Mouse (Mus musculus) urinary bladder, adult 18-20 months (tissue): ENCODE results near the gene Kctd19.
A peak's percentile ranks its signal among the peaks of the same experiment; 100 is the strongest.

ENCODE experiments used
- DNase-seq, 2 experiments: peaks; one replicate each; pipeline ENCODE4 v3.0.0; 2022; ENCODE audit warnings: low spot score in 2 of 2, mixed read lengths in 2 of 2

The Kctd19 gene

DNA sequence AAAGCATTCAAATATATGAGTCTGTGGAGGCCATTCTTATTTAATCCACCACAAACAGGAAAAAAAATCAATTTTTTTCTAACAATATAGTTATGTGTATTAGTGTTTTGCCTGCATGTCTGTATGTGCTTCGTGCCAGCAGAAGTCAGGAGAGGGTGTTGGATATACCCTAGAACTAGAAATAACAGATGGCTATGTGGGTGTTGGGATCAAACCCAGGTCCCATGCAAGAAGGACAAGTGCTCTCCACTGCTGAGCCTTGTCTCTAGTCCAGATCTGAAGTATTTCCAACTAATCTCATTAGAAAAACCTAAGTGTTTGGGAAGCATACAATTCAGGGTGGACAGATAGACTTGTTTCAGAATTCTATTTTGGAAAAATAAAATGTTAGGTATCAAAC, 8.7 kb upstream of the Kctd19 start:
- DNase-seq: no peak

DNA sequence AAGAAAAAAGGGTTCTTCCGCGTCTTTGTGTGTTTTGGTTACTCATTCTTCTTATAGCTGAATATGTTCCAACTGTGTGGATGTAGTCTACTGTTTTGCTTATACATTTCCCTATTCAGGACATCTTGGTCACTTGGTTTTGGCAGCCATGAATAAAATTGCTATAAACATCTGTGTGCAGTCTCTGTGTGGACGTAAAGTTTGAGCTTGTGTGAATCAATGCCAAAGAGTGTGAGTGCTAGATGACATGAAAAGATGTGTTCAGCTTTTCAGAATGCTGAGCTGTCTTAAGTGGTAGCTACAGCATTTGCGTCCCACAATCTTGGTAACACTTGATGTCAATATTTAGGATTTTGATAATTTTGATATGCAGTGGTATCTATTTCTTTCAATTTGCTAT, 6.5 kb upstream of the Kctd19 start:
- no peak for DNase-seq

DNA sequence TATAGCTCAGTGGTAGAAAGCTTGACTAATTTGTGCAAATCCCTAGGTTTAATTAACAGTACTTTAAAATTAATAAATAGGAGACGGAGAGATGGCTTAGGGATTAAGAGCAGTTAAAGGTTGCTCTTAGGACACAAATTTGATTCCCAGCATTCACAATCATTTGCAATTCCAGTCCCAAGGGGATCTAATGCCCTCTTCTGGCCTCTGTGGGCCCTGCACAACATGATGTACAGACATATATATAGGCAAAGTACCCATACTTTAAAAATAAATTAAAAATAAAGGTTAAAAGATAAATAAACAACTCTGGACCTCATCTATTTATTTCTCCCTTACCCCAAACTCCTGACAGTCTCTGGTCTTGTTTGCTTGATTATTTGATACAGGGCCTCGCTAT, 5.7 kb upstream of the Kctd19 start:
- DNase-seq: no peak

DNA sequence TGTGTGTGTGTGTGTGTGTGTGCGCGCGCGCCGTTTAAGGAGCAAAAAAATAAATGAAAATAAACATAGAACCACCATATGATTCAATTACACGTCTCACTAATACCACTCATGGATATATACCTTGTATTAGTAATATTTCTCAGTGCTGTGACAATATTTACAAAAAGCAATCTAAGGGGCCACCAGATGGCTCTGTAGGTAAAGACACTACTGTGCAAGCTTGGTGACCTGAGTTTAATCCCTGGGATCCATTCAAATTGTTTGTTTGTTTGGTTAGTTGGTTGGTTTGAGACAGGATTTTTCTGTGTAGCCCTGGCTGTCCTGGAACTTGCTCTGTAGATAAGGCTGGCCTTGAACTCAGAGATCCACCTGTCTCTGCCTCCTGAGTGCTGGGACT, 3.4 kb downstream of the Kctd19 start:
- DNase-seq: no peak

DNA sequence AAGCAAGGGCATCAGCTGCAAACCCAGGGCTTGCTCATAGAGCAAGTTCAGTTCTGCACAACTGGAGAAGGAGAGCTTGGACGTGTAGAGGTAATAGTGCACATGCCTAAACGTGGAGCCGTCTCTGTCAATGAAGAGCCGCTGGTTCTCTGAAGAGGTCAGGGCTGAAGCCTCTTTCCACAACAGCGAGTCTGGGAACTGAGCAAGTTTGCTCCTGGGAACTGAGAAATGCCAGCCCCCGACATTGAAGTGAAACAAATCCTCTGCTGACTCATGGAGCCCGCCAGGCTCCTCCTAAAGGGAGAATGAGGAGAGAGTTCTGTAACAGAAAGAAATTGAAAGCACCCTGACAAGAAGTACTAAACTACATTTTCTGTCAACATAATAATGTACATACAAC, 5.0 kb downstream of the Kctd19 start:
- no peak for DNase-seq

DNA sequence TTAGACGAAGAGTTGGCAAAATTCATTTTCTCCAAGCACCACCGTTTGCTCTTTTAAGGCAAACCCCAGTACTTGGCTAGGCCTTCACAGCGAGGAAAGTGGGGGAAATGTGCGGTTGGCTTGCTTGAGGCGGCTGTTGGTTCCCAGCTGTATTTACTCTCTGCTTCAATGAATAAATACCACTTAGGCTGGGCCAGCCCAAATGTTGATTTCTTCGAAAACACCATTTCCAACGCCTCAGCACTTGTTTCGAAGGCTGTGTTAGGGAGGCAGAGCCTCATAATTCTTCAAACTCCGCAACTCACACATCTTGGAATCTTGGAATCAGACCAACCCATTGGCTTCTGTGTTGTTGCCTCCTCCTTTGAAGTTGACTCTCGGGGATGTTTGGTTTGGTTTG, 6.9 kb downstream of the Kctd19 start:
- DNase-seq: no peak

DNA sequence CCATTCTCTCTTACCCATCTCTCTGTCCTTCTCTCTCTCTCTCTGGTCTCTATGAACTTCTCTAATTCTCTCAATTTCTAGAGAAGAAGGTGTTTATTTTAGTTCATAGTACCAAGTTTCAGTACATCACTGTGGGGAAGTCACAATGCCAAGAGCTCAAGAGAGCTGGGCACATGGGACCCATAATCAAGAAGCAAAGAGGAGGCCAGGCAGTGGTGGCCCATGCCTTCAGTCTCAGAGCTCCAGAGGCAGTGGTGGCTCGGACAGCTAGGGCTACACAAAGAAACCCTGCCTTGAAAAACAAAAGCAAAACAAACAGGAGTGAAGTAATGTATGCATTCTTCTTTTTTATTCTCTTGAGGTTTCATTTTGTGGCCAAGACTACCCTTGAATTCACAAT, 8.8 kb downstream of the Kctd19 start:
- DNase-seq: no peak

DNA sequence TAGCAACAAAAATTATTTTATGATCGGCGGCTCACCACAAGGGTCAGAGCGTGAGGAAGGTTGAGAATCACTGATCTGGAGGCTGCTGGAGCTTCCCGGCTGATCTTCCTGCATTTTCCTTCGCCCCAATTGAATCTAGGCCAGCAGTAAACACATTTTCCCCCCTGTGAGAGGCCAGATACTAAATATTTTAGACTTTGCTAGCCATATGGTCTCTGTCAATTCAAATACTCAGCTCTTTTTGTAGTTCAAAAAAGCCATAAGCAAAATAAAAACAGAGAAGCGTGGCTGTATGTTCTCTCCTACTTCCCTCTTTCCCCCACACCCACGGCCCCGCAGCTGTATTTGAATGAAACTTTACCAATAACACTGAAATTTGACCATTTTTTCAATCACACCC, 9.8 kb downstream of the Kctd19 start:
- no peak for DNase-seq

DNA sequence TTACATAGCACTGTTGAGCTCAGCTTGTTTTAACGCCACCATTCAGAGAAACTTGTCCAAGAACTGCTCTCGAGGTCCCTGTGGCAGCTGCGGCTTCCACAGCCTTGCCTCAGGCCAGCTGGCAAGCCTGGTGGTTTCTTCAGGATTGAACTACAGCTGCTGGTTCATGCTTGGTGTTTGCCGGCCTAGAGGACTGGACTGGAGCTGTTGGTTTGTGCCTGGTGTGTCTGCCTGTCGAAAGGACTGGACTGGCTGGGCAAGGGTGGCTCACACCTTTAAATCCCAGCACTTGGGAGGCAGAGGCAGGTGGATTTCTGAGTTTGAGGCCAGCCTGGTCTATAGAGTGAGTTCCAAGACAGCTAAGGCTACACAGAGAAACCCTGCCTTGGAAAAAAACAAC, 13.3 kb downstream of the Kctd19 start:
- DNase-seq: no peak

DNA sequence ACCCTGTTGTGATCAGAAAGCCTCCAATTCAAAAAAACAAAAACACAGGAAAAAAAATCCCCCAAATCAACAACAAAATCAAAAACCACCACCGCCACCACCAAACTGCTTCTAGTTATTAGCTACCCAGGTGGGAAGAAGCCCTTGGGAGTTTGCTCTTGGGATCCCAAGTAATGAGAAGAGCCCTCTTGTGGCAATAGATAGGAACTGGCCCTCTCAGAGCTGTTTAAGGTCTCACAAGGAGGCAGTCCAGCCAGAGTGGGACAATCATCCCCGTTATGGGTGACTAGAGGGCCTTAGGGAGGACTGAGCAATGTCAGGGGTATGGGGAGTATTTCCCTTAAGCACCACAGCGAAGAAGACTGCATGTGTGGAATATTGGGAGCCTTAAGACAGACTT, 15.6 kb downstream of the Kctd19 start:
- DNase-seq: no peak

DNA sequence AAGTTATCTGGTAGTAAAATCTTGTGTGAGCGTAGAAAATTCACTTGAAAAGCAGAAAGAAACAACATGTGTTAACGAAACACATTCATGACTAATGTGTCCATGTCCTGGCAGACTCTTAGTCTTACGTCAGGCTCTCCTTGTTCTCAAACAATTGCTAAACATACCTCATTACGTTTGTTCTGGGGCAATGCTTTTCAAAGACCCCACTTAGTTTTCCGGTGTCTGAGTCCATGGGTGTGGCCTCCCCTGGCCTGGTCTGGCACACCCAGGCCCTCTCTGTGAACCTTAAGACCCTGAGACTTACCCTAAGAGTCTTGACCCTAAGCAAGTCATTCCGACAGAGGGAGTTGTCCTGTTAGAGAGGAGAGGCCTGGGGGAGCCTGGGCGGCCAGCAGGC, 19.4 kb downstream of the Kctd19 start:
- no peak for DNase-seq

DNA sequence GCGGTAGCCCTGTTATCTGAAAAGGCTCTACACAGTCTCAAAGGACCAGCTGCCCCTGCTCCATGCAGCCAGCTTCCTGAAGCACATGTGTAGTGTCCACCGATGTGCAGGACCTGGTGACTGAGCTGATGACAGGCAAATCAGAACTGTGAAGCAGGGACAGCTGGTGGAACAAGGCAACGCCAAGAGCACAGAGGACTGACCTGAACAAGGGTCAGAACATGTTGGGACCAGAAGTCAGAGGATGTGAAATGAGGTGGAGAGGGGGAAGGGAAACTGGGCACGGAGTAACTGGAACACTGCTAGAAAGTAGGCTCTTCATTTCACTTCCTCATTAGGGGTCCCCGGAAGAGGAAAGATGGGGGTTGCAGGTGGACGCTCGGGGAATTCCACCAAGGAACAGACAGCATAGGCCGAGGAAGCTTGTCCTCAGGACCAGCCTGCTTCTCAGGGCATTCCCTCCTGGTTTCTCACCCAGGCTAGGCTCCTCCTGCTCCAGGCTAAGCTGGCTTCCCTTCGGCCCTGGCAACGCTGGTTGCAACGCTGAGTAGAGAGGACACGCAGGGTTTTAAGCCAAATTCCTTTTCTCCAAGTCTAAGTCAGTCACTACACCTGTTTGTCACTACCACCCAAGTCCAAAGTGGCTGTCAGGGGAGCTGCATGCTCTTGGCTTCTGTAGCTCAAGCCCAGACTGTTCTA, 20.1 kb downstream of the Kctd19 start:
- DNase-seq: no peak

DNA sequence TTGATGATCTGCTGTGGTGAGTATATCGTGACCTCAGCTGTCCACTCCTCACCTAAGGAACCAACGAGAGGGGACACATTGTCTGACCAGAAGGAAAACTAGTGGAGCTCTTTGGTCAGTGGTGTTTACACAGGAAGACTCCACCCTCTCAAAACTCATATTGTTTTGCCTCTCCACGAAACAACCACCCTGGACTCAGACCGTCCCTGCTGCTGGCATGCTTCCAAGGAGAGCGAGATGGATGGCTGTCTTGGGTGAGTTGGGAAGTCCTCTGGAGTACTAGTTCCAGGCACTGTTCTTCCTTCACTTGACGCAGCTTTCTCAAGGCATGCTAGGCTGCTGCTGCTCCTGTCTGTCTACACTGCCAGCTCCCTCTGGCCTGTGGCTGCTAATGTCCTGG, 24.2 kb downstream of the Kctd19 start:
- DNase-seq: no peak

DNA sequence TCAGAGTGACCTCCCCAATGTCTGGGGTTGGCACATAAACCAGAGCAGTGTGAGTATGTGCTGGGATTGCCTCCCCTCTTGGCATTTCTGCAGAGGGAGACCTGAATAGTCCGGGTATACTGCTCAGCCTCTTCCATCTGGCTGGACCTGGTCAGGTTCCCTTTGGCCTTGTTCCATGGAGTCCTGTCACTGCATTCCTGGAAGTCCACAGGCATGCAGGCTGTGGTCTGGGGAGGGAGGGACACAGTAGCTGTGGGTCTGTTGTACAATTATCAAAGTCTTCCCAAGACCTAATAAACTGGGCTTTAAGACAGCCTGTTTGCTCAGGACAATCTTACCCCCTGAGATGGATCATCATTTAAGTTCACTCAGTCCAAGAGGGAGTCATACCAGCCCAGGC, 26.2 kb downstream of the Kctd19 start:
- DNase-seq: no peak

DNA sequence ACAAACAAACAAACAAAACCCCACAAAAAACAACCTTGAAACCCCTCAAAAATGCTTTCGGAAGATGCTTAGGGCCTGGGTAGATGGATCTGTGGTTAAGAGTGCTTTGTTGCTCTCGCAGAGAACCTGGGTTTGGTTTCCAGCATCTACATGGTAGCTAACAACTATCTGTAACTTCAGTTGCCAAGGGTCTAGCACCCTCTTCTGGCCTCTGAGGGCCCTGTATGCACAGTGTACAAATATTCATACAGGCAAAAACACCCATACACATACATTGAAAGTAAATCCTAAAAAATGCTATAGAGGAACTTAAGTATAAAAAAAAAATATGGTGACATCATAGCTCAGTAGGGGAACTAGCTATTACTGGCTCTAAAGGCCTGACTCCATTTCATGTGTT, 29.2 kb downstream of the Kctd19 start:
- no peak for DNase-seq

DNA sequence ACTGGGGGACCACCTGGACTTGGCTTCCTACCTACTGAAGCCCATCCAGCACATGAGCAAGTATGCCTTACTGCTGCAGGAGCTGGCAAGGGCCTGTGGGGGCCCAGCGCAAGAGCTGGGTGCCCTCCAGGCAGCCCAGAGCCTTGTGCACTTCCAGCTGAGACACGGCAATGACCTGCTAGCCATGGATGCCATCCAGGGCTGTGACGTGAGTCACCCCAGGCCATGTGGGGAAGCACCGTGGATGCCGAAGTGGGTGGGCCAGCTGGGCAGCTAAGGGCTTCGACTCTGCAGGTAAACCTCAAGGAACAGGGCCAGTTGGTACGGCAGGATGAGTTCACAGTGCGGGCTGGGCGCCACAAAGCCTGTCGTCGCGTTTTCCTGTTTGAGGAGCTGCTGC, 33.0 kb downstream of the Kctd19 start:
- DNase-seq: no peak

DNA sequence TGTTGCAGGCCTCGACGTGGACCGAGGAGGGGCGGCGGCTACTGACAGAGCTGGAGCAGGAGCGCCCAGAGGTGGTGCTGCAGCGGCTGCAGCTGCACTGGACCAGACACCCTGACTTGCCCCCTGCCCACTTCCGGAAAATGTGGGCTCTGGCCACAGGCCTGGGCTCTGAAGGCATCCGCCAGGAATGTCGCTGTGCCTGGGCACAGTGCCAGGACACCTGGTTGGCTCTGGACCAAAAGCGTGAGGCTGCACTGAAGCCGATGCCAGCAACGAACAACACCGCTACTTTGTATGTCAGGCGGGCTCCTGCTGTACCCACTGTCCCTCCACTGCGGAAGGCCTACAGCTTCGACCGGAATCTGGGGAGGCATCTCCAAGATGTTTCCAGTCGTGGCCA, 34.6 kb downstream of the Kctd19 start:
- DNase-seq: peak; percentile 30 to 54

DNA sequence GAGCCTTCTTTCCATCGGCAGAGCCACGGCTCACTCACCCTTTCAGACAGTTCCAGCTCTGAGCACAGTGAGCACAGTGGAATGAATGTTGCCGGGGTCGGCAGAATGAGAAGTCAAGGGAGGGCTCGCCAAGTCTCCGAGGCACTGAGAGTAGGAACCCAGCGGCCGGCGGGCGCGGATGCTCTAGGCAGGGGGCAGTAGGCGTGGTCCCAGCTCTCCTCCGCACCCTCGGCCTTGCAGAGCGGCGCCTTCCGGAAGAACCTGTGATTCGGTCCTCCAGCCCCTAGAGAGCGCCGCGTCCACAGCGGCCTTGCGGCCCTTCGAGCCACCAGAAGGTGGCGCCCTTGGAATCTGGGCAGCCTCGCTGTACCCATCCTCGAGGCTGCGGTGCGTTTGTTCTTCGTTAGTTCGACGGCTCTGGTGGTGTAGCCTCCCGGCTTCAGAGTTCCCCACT, 38.8 kb downstream of the Kctd19 start:
- no peak for DNase-seq

DNA sequence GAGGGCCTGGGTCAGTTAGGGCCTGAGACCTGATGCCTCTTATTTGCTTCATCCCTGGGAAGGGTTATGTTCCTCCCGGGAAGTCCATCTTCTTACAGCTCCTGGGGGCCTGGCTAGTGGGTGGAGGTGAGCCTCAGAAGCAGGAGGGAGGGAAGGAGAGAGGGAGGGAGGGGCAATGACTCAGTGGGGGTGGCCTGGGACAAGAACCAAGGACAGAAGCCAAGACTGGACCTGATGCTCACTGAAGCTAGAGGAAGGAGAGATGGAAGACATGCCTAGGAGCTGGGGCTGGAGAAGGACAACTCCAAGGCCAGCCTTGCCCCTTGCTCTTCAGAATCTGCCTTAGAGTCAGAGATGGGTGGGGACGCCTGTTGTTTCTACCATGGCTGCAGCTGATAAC, 40.3 kb downstream of the Kctd19 start, which contains the start of gene Plekhg4:
TSS of gene Plekhg4 (plus strand) at position 243 of the 400 bp plus-strand sequence.
- no peak for DNase-seq

DNA sequence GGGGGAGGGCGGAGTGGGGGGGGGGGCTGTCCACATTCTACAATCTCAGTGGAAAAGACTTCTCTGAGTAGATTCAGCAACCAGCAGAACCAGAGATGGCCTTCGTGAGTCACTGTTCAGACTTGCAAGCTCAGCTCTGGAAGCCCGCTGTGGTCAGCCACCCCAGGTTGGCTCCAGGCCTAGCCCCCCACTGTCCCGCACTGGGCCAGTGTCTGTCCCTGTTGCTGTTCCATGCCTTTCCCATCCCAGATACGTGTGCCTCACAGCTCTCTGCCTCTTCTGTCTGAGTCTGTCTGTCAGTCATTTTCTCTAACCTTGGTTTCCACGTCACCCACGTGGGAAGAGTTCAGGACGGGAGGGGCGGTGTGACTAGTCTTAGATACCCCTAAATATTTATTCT, 40.8 kb downstream of the Kctd19 start:
- no peak for DNase-seq

DNA sequence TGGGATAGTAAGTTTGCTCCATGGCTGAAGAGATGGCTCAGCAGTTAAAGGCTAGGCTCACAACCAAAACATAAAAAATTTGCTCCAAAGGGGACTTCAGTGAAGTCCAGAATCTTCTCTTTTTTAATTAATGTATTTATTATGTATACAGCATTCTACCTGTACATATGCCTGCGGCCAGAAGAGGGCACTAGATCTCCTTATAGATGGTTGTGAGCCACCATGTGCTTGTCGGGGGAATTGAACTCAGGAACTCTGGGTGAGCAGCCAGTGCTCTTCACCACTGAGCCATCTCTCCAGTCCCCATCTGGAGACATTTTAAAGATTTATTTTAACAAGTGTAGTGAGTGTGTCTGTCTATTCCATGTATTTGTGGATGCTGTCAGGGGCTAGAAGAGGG, 46.2 kb downstream of the Kctd19 start:
- DNase-seq: no peak

DNA sequence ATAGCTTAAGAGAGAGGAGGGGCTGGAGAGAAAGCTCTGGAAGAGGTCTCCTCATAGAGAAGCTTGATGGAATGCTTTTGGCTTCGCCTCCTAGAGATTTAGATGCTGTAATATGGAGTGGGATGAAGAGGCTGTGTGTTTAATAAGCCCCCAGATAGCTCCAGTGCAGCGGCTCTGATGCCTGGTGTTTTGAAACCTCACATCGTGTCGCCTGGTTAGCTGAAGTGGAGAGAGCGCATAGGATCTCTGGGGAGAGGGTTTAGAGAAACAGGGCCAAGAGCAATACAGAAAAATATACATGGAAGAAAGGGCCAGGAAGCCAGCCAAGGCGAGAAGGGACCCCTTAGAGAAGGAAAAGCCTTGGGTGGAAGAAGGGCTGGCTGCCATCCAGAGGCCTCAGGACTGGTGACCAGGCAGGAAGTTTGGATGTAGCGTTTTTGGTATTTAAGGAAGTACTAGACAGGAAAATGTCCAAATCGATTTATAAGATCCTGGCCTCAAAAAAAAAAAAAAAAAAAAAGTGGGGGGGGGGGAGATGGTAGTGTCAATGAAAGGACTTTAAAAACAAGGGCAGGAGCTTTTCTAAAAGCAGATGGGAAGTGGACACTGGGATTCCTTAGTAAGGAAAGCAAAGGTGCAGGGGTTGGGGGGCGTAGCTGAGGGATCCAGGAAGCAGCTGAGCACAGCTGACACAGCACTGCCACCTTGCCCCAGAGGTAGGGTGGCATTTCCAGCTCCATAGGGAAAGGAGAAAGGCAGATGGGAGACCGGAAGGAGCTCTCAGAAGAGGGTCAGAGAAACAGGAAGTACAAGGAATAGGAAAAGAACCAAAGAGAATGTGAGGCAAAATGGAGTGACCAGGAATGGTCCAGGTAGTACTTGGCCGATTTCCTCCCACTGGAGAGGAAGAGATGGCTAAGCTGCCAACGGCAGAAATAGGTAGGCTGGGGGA, 51.3 kb downstream of the Kctd19 start:
- no peak for DNase-seq

DNA sequence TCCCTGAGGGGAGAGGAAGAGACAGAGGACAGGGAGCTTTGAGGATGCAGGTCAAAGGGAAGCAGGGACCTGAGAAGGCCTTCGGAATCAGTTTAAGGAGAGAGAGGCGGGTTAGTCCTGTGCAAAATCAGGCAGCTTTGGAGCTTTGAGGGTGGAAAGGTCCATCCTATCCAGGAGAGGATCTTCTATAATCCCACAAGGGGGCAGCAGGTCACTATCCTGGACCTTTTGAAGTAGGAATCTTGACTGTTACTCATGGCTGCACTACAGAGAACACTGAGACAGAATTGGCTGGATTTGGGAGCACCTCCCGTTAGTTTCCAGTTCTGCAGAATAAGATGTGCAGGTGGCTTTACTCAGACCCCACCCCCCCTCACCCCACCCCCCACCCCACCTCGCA, 53.7 kb downstream of the Kctd19 start:
- DNase-seq: no peak
